Mouse (Mus musculus) liver, postnatal 0 days (tissue): Measurements from ENCODE around the gene Ganab. TPM values are rescaled to one million over a fixed set of nuclear protein-coding genes. Genes with fewer than 3 reads are reported as not detected.

Experiments used
- ATAC-seq: fragments of 200-750 bp; cut with Nextera tagmentation; 2 replicates; pipeline ENCODE4 v1.8.0; 2017; ENCODE audit warnings: mild to moderate bottlenecking, moderate library complexity
- DNase-seq: peaks from one replicate; pipeline ENCODE4 v3.0.0-alpha.2; 2016
- H3K27ac ChIP-seq: fragments of 300-500 bp; sonication (generic); 2 replicates; pipeline ENCODE4 v1.5.1; 2014; ENCODE audit warnings: antibody characterized with exemption, moderate library complexity, mild to moderate bottlenecking, low read depth
- H3K27me3 ChIP-seq: fragments of 300-500 bp; sonication (generic); 2 replicates; pipeline ENCODE4 v1.6.1; 2014; ENCODE audit warnings: low read length, control low read depth, mixed read lengths; ENCODE audit not compliant: insufficient read depth
- H3K36me3 ChIP-seq: fragments of 300-500 bp; sonication (generic); replicated peaks from 2 replicates; pipeline ENCODE4 v1.6.1; 2014; ENCODE audit warnings: mild to moderate bottlenecking, control low read depth, low read length, moderate library complexity, mixed read lengths; ENCODE audit not compliant: insufficient read depth
- H3K4me1 ChIP-seq: fragments of 300-500 bp; sonication (generic); 2 replicates; pipeline ENCODE4 v1.6.1; 2014; ENCODE audit warnings: antibody characterized with exemption, mild to moderate bottlenecking, control low read depth; ENCODE audit not compliant: insufficient read depth
- H3K4me2 ChIP-seq: fragments of 300-500 bp; sonication (generic); 2 replicates; pipeline ENCODE4 v1.6.1; 2014; ENCODE audit warnings: low read depth, mild to moderate bottlenecking, low read length, moderate library complexity, mixed read lengths
- H3K4me3 ChIP-seq: fragments of 300-500 bp; sonication (generic); 2 replicates; pipeline ENCODE4 v1.5.1; 2014; ENCODE audit warnings: low read depth, low read length
- H3K9ac ChIP-seq: fragments of 300-500 bp; sonication (generic); replicated peaks from 2 replicates; pipeline ENCODE4 v1.6.1; 2014; ENCODE audit warnings: mild to moderate bottlenecking, moderate library complexity
- H3K9me3 ChIP-seq: fragments of 300-500 bp; sonication (generic); 2 replicates; pipeline ENCODE4 v1.6.1; 2016; ENCODE audit warnings: mild to moderate bottlenecking, control low read depth, low read length, mixed read lengths
- CTCF ChIP-seq: sonication (generic); IDR thresholded peaks from 2 replicates; pipeline ENCODE4 v1.5.1; 2016; ENCODE audit warnings: antibody characterized with exemption, low read depth
- EP300 ChIP-seq: IDR thresholded peaks from 2 replicates; pipeline ENCODE4 v1.6.1; 2016; ENCODE audit warnings: antibody characterized with exemption, low read depth, mild to moderate bottlenecking
- WGBS: fragments of 180-500 bp; shearing (Covaris S2); extraction: QIAGEN DNeasy Blood & Tissue Kit; methylation state at CpG from one replicate; pipeline ENCODE4 v1.1.7; 2014; ENCODE audit not compliant: insufficient replicate concordance; 5-methylcytosine and 5-hydroxymethylcytosine counted together
- polyA plus RNA-seq: library from polyadenylated mRNA; unstranded; fragments of >200 nt; fragmentation: Nextera tagmentation; extraction: Ambion mirVana; gene quantifications from 2 replicates; pipeline ENCODE4 v1.2.1, GENCODE M21; 2015

Ganab gene
- polyA plus RNA-seq, 1 experiment from 2014 or later: 32.4 TPM

GRCm38 (mm10) chr19:8872266-8872840 is 25.5 kb upstream of the Ganab start:
- Histone ChIP-seq H3K36me3 (peaks cover 34% of the 10 kb centered on the region), H3K4me2 (peak overlapping the region; percentile 77), H3K27me3 (no peaks in the 10 kb centered on the region), H3K9ac (peak overlapping the region; percentile 98), H3K4me3 (peak overlapping the region; percentile 96), H3K27ac (peak overlapping the region; percentile 94), H3K4me1 (peaks cover 11% of the 10 kb centered on the region; the same call in 1 of the 2 replicates), H3K9me3 (no peaks in the 10 kb centered on the region)
- no peak for ATAC-seq
- peak; percentile 33 for DNase-seq
- WGBS: 60% methylated on average over 10 of the region's 10 CpGs
- TF ChIP-seq EP300 (no peak), CTCF (no peak)

DNA sequence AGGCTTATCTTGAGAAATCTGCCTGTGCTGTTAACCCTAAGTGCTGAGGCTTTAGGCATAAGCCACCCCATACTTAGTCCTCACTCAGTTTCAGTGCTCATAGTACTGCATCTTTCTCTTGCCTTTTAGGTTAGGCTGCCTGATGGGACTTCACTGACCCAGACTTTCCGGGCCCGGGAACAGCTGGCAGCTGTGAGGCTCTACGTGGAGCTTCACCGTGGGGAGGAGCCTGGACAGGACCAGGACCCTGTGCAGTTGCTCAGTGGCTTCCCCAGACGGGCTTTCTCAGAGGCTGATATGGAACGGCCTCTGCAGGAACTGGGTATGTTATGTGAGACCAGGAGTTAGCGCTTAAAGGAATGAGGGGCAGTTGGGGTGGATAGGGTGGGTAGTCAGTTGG is 22.8 kb upstream of the Ganab start:
- 89% methylated on average over 7 of the region's 7 CpGs for WGBS
- no peaks in the 10 kb centered on the region for H3K9me3 ChIP-seq
- peaks cover 16% of the 10 kb centered on the region for H3K4me1 ChIP-seq
- H3K27me3 ChIP-seq: no peaks in the 10 kb centered on the region
- H3K36me3 ChIP-seq: peaks cover 34% of the 10 kb centered on the region
- DNase-seq (no peak), ATAC-seq (no peak)
- H3K9ac ChIP-seq: no peak overlapping the region
- H3K4me3 ChIP-seq: no peak overlapping the region
- H3K4me2 ChIP-seq: no peak overlapping the region
- TF ChIP-seq EP300 (no peak), CTCF (no peak)
- no peak overlapping the region for H3K27ac ChIP-seq

GRCm38 (mm10) chr19:8880311-8881033 is 17.4 kb upstream of the Ganab start, which contains the start of gene Uqcc3:
TSS of gene Uqcc3 (minus strand) at chr19:8880923.
- Histone ChIP-seq H3K4me2 (peak within 1 kb of the TSS; percentile 98), H3K27me3 (no peaks in the 10 kb centered on the region), H3K9me3 (no peaks in the 10 kb centered on the region)

DNA sequence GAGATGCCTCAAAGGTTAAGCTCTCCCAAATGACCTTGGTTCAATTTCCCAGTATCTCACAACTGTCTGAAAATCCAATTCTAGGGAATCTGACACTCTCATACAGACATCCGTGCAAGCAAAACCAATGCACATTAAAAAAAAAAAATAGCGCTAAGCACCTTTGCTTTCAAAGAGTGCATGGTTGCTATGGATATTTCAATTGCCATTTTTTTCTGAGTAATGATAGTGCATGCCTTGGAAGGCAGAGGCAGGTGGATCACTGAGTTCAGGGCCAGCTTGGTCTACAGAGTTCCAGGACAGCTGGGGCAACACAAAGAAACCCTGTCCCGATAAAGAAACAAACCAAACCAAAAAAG is 16.9 kb upstream of the Ganab start:
- Histone ChIP-seq H3K9ac (peak overlapping the region; percentile 53), H3K36me3 (peaks cover 11% of the 10 kb centered on the region), H3K4me2 (peak overlapping the region; percentile 98), H3K9me3 (no peaks in the 10 kb centered on the region), H3K4me3 (peak overlapping the region; percentile 94), H3K27ac (no peak overlapping the region), H3K27me3 (no peaks in the 10 kb centered on the region), H3K4me1 (peaks cover 10% of the 10 kb centered on the region)
- no peak for TF ChIP-seq EP300
- no peak for TF ChIP-seq CTCF
- ATAC-seq: no peak; the same call in 1 of the 2 replicates
- no peak for DNase-seq
- 8% methylated on average over 3 of the region's 3 CpGs for WGBS

More at GRCm38 (mm10) chr19:8880311-8881033, 17.4 kb upstream of the Ganab start, which contains the start of gene Uqcc3:
- no peak for TF ChIP-seq EP300
- TF ChIP-seq CTCF: no peak
- DNase-seq (peak; percentile 89), ATAC-seq (peak; percentile 98)
- Histone ChIP-seq H3K27ac (peak within 1 kb of the TSS; percentile 89), H3K9ac (peak within 1 kb of the TSS; percentile 88), H3K4me1 (peaks cover 10% of the 10 kb centered on the region), H3K4me3 (peak within 1 kb of the TSS; percentile 94), H3K36me3 (peaks cover 15% of the 10 kb centered on the region)
- WGBS: under 1% methylated on average over 42 of the region's 42 CpGs

DNA sequence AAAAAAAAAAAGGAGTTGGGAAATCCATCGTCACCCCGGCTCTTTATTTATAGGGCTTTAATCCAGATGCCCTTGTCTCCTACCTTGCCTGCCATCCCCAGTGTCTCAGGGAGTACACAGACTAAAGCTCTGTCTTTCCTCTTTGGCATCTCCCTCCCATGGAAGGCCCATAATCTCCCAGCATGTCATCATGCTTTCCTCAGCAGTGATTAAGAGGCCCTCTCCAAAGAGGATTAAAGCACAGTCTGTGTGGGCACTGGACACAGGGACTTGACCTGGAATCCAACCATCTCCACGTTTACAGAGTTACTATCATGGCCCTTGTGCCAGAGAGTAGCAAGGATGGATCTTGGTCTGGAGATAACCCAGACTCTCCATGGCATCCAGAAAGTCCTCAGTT is 14.3 kb upstream of the Ganab start, which contains the start of the genes Lbhd1 and Gm49403:
TSS of gene Lbhd1 (plus strand) at position 117 of the 400 bp plus-strand sequence.
TSS of gene Gm49403 (plus strand) at position 315 of the 400 bp plus-strand sequence.
- Histone ChIP-seq H3K4me3 (no peak within 1 kb of the TSS), H3K27ac (no peak within 1 kb of the TSS), H3K9ac (no peak within 1 kb of the TSS), H3K4me1 (peaks cover 18% of the 10 kb centered on the region), H3K9me3 (no peaks in the 10 kb centered on the region), H3K36me3 (no peaks in the 10 kb centered on the region), H3K4me2 (no peak within 1 kb of the TSS), H3K27me3 (no peaks in the 10 kb centered on the region)
- ATAC-seq (no peak), DNase-seq (no peak)
- WGBS: 79% methylated on average over 3 of the region's 3 CpGs
- TF ChIP-seq EP300 (no peak), CTCF (no peak)

GRCm38 (mm10) chr19:8886916-8887584 is 10.8 kb upstream of the Ganab start:
- TF ChIP-seq EP300: no peak
- TF ChIP-seq CTCF: no peak
- H3K36me3 ChIP-seq: peaks cover 10% of the 10 kb centered on the region; the same call in 1 of the 2 replicates
- 56% methylated on average over 1 of the region's 1 CpGs for WGBS
- no peak overlapping the region for H3K4me3 ChIP-seq
- DNase-seq (no peak), ATAC-seq (no peak)
- peak overlapping the region; percentile 70 for H3K4me2 ChIP-seq
- no peak overlapping the region for H3K9ac ChIP-seq
- peaks cover 15% of the 10 kb centered on the region for H3K4me1 ChIP-seq
- no peaks in the 10 kb centered on the region for H3K9me3 ChIP-seq
- no peaks in the 10 kb centered on the region for H3K27me3 ChIP-seq
- peak overlapping the region; percentile 79; the same call in 1 of the 2 replicates for H3K27ac ChIP-seq
